Mouse (Mus musculus) cortical plate, adult 2 months (tissue): ENCODE data around the gene Ccdc186.

ENCODE experiments used
- CTCF ChIP-seq: fragments of 200-500 bp; IDR thresholded peaks from 2 replicates; pipeline ENCODE4 v1.5.1; 2011; ENCODE audit warnings: mild to moderate bottlenecking, control low read depth, low read length; ENCODE audit not compliant: insufficient read depth; ENCODE audit errors: extremely low read depth
- POLR2A ChIP-seq: fragments of 200-500 bp; IDR thresholded peaks from 2 replicates; pipeline ENCODE4 v1.6.1; 2011; ENCODE audit warnings: mild to moderate bottlenecking, low read length, control low read depth; ENCODE audit not compliant: insufficient read depth; ENCODE audit errors: extremely low read depth

- no peak for TF ChIP-seq CTCF
- no peak for TF ChIP-seq POLR2A
Observed at GRCm38 (mm10) chr19:56772158-56772557, 49.8 kb downstream of the Ccdc186 start.
